In the genomic region with DNA sequence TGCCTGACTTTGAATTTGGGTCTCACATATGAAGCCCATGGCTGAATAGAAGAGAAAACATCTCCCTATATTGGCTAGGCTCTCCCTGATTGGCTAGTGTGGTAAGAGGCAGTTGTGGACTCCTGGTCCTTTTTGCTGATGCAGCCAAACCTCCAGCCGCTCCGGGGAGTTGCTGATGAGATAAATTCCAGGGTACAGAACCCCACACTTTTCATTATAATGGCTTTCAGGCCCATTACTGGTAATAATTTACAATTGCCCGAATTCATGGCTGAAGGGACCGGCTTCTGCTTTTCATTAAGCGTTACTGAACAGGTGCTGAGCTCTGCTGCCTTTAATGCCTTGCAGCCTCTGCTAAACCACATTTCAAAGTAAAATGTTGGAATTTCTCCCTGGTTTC, we compare ENCODE assay signal across 20 mouse cellular contexts. TPM values are rescaled to one million over a fixed set of nuclear protein-coding genes. Genes with fewer than 3 reads are reported as not detected.
A peak's percentile ranks its signal among the peaks of the same experiment; 100 is the strongest.
DNase-seq lines count a peak whose midpoint lies in the region; ATAC-seq and TF ChIP-seq lines count a peak whose summit lies in the region.
"Had no signal": no experiment of that assay in that cellular context is flagged by ENCODE, and none has a peak within 500 bp of the region (broad histone marks: within the 10 kb centered on the region; RNA-seq: fewer than 3 reads in every experiment).

No protein-coding gene starts in this region.

- no peak overlapping the region for H3K4me2 ChIP-seq in embryonic facial prominence, embryonic 14.5 days (ENCODE audit: low read depth, low read length)
- H3K4me2 ChIP-seq in limb, embryonic 14.5 days (replicated peaks; ENCODE audit: low read depth, low read length, severe bottlenecking): no peak overlapping the region
- H3K4me2 ChIP-seq: forebrain, embryonic 13.5 days; heart, embryonic 15.5 days; liver, embryonic 11.5 days; lung, embryonic 14.5 days had no signal

- TF ChIP-seq POLR2A in ES-Bruce4 (IDR thresholded peaks at IDR 0.05; ENCODE audit: insufficient read depth, low read length): no peak
- no peak for TF ChIP-seq POLR2A in limb, embryonic 14.5 days (IDR thresholded peaks at IDR 0.05; ENCODE audit: borderline replicate concordance, extremely low read depth, insufficient read depth, insufficient read length)

- H3K4me3 ChIP-seq in ES-Bruce4 (ENCODE audit: low read depth, low read length): no peak overlapping the region
- no peak overlapping the region for H3K4me3 ChIP-seq in embryonic facial prominence, embryonic 14.5 days (ENCODE audit: low read depth, low read length)
- H3K4me3 ChIP-seq in limb, embryonic 14.5 days (replicated peaks; ENCODE audit: low read length): no peak overlapping the region
- H3K4me3 ChIP-seq: forebrain, embryonic 13.5 days; heart, adult 2 months; heart, embryonic 15.5 days had no signal

- ATAC-seq in embryonic facial prominence, embryonic 14.5 days (ENCODE audit: low read depth): peak; percentile 55; the same call in 1 of the 2 replicates
- peak; percentile 73 for ATAC-seq in limb, embryonic 14.5 days (ENCODE audit: low FRiP score, low read depth)
- ATAC-seq: forebrain, embryonic 13.5 days had no signal

- no peaks in the 10 kb centered on the region for H3K4me1 ChIP-seq in ES-Bruce4 (ENCODE audit: control insufficient read depth, insufficient read depth, low read length)
- 0 out of 2 replicates have a peak, but pooled peaks cover 8% of the 10 kb centered on the region for H3K4me1 ChIP-seq in embryonic facial prominence, embryonic 14.5 days (ENCODE audit: control insufficient read depth, insufficient read depth, low read length)
- peaks cover 9% of the 10 kb centered on the region for H3K4me1 ChIP-seq in limb, embryonic 14.5 days (ENCODE audit: control insufficient read depth, insufficient read depth, low read length)
- H3K4me1 ChIP-seq: forebrain, embryonic 13.5 days; heart, embryonic 15.5 days had no signal

- 28% methylated on average over 5 of the region's 5 CpGs for WGBS in embryonic facial prominence, embryonic 14.5 days
- 14% methylated on average over 5 of the region's 5 CpGs for WGBS in limb, embryonic 14.5 days

- no peak overlapping the region for H3K9ac ChIP-seq in ES-Bruce4 (ENCODE audit: low read depth, poor library complexity, severe bottlenecking)
- no peak overlapping the region for H3K9ac ChIP-seq in embryonic facial prominence, embryonic 14.5 days (ENCODE audit: low read depth, low read length)
- no peak overlapping the region for H3K9ac ChIP-seq in limb, embryonic 14.5 days (ENCODE audit: low read depth, low read length, severe bottlenecking)
- H3K9ac ChIP-seq: forebrain, embryonic 13.5 days; heart, embryonic 15.5 days; lung, embryonic 14.5 days had no signal

- H3K27me3 ChIP-seq in ES-Bruce4 (ENCODE audit: control insufficient read depth, insufficient read depth, low read length, poor library complexity, severe bottlenecking): no peaks in the 10 kb centered on the region
- no peaks in the 10 kb centered on the region for H3K27me3 ChIP-seq in embryonic facial prominence, embryonic 14.5 days (replicated peaks; ENCODE audit: control insufficient read depth, insufficient read depth, low read length)
- no peaks in the 10 kb centered on the region for H3K27me3 ChIP-seq in limb, embryonic 14.5 days (ENCODE audit: control insufficient read depth, insufficient read depth, low read length)
- H3K27me3 ChIP-seq: forebrain, embryonic 13.5 days; heart, embryonic 15.5 days had no signal

- H3K27ac ChIP-seq in ES-Bruce4 (ENCODE audit: insufficient read depth, low read length): peak overlapping the region; percentile 2; the same call in 1 of the 2 replicates
- no peak overlapping the region for H3K27ac ChIP-seq in embryonic facial prominence, embryonic 14.5 days (replicated peaks; ENCODE audit: low read depth, low read length)
- no peak overlapping the region for H3K27ac ChIP-seq in limb, embryonic 14.5 days (replicated peaks; ENCODE audit: low read depth, low read length)
- H3K27ac ChIP-seq: forebrain, embryonic 13.5 days; heart, adult 2 months; heart, embryonic 15.5 days had no signal

- H3K36me3 ChIP-seq in ES-Bruce4 (ENCODE audit: control insufficient read depth, insufficient read depth, low read length, poor library complexity, severe bottlenecking): no peaks in the 10 kb centered on the region
- no peaks in the 10 kb centered on the region for H3K36me3 ChIP-seq in embryonic facial prominence, embryonic 14.5 days (ENCODE audit: control insufficient read depth, insufficient read depth, low read length)
- H3K36me3 ChIP-seq in limb, embryonic 14.5 days (ENCODE audit: control insufficient read depth, insufficient read depth, low read length): no peaks in the 10 kb centered on the region
- H3K36me3 ChIP-seq: heart, embryonic 15.5 days had no signal

- no peaks in the 10 kb centered on the region for H3K9me3 ChIP-seq in ES-Bruce4 (replicated peaks; ENCODE audit: control insufficient read depth, insufficient read depth, low read length, poor library complexity, severe bottlenecking)
- H3K9me3 ChIP-seq in embryonic facial prominence, embryonic 14.5 days (ENCODE audit: control insufficient read depth, low read length): no peaks in the 10 kb centered on the region
- H3K9me3 ChIP-seq in limb, embryonic 14.5 days (ENCODE audit: control insufficient read depth, low read length): no peaks in the 10 kb centered on the region
- H3K9me3 ChIP-seq: forebrain, embryonic 13.5 days; heart, embryonic 15.5 days had no signal

- DNase-seq in embryo, embryonic 11 days: peak; percentile 61
- DNase-seq in embryo, embryonic 10 days (ENCODE audit: low spot score): no peak
- DNase-seq in embryonic facial prominence, embryonic 14.5 days (ENCODE audit: low spot score): peak; percentile 53
- DNase-seq in limb, embryonic 14.5 days (ENCODE audit: low spot score): peak; percentile 63
- DNase-seq in urinary bladder, postnatal 25 days (ENCODE audit: low spot score): no peak
- no peak for DNase-seq in MN1 (ENCODE audit: low spot score)
- DNase-seq: cerebellum, adult 2 months; cerebellum, postnatal 36 days; gastrocnemius, postnatal 10 days; heart, adult 2 months; kidney, adult 8-10 months; lung, embryonic 14.5 days; lung, postnatal 36 days; thymus, postnatal 14 days had no signal

- TF ChIP-seq EP300 in ES-Bruce4 (IDR thresholded peaks at IDR 0.05; ENCODE audit: insufficient read depth, low read depth, low read length): no peak

- no peak for TF ChIP-seq CTCF in ES-Bruce4 (IDR thresholded peaks at IDR 0.05; ENCODE audit: low read depth, low read length)

RNA-seq across cellular contexts. Expression of gene Apela, which starts 16.8 kb away (rescaled TPM):
- 90.5 and 96.4 TPM in 2 replicates for polyA plus RNA-seq in ES-Bruce4 (2011; ENCODE audit: insufficient read depth, insufficient read length, low read depth, missing spikeins)
- 4.0 TPM in 2 replicates for polyA plus RNA-seq in embryonic facial prominence, embryonic 14.5 days (2014; fragmentation: Nextera tagmentation; extraction: Ambion mirVana)
- polyA plus RNA-seq in limb, embryonic 14.5 days (2012; rRNA removed): 17.3 and 19.2 TPM in 2 replicates
- 11.2 and 14.8 TPM in 2 replicates for polyA plus RNA-seq in limb, embryonic 14.5 days (2014; fragmentation: Nextera tagmentation; extraction: Ambion mirVana)
- polyA plus RNA-seq: cerebellum, adult 2 months; testis, adult 2 months had no signal

RNA-seq across cellular contexts. Expression of gene Gm10663, which starts 20.9 kb away (rescaled TPM):
- not detected in 2 replicates for polyA plus RNA-seq in ES-Bruce4 (2011; ENCODE audit: insufficient read depth, insufficient read length, low read depth, missing spikeins)
- polyA plus RNA-seq in embryonic facial prominence, embryonic 14.5 days (2014; fragmentation: Nextera tagmentation; extraction: Ambion mirVana): not detected in 2 replicates
- not detected in 2 replicates for polyA plus RNA-seq in limb, embryonic 14.5 days (2012; rRNA removed)
- not detected in 2 replicates for polyA plus RNA-seq in limb, embryonic 14.5 days (2014; fragmentation: Nextera tagmentation; extraction: Ambion mirVana)
- polyA plus RNA-seq: cerebellum, adult 2 months; forebrain, embryonic 13.5 days; heart, adult 2 months; heart, embryonic 15.5 days; liver, embryonic 11.5 days; lung, embryonic 14.5 days; neural tube, embryonic 11.5 days; testis, adult 2 months had no signal

RNA-seq across cellular contexts. Expression of gene Trim60, which starts 35.6 kb away (rescaled TPM):
- polyA plus RNA-seq in ES-Bruce4 (2011; ENCODE audit: insufficient read depth, insufficient read length, low read depth, missing spikeins): 0.37 and 0.41 TPM in 2 replicates
- not detected in 2 replicates for polyA plus RNA-seq in embryonic facial prominence, embryonic 14.5 days (2014; fragmentation: Nextera tagmentation; extraction: Ambion mirVana)
- polyA plus RNA-seq in limb, embryonic 14.5 days (2012; rRNA removed): 0.03 and 0.06 TPM in 2 replicates
- 0.07 TPM in 2 replicates for polyA plus RNA-seq in limb, embryonic 14.5 days (2014; fragmentation: Nextera tagmentation; extraction: Ambion mirVana)
- polyA plus RNA-seq: cerebellum, adult 2 months; forebrain, embryonic 13.5 days; heart, adult 2 months; heart, embryonic 15.5 days; liver, embryonic 11.5 days; lung, embryonic 14.5 days; neural tube, embryonic 11.5 days had no signal

RNA-seq across cellular contexts. Expression of gene Trim61, which starts 35.6 kb away (rescaled TPM):
- polyA plus RNA-seq in ES-Bruce4 (2011; ENCODE audit: insufficient read depth, insufficient read length, low read depth, missing spikeins): 1.2 and 2.3 TPM in 2 replicates
- 0.17 TPM in 1 of 2 replicates, not detected in the other for polyA plus RNA-seq in embryonic facial prominence, embryonic 14.5 days (2014; fragmentation: Nextera tagmentation; extraction: Ambion mirVana)
- 0.20 and 0.26 TPM in 2 replicates for polyA plus RNA-seq in limb, embryonic 14.5 days (2012; rRNA removed)
- 0.19 TPM in 1 of 2 replicates, not detected in the other for polyA plus RNA-seq in limb, embryonic 14.5 days (2014; fragmentation: Nextera tagmentation; extraction: Ambion mirVana)
- polyA plus RNA-seq: cerebellum, adult 2 months; forebrain, embryonic 13.5 days; heart, adult 2 months; heart, embryonic 15.5 days; lung, embryonic 14.5 days; testis, adult 2 months had no signal

Comparison
In these comparisons a context has a peak if more than half of its experiments do, and no peak if none do; other contexts are left out.
1. DNase-seq: peak in embryo, embryonic 11 days (single experiment), embryonic facial prominence, embryonic 14.5 days (single experiment) and limb, embryonic 14.5 days (single experiment); none in embryo, embryonic 10 days (single experiment), urinary bladder, postnatal 25 days (single experiment) and MN1 (single experiment).